Mouse (Mus musculus) spleen, adult 2 months (tissue): ENCODE data around the gene Acp7.

ENCODE experiments used
- CTCF ChIP-seq: fragments of 200-500 bp; IDR thresholded peaks from 2 replicates; pipeline ENCODE4 v1.5.1; 2011; ENCODE audit warnings: mild to moderate bottlenecking, inconsistent platforms; ENCODE audit not compliant: insufficient read depth, insufficient read length, insufficient replicate concordance; ENCODE audit errors: extremely low read depth
- POLR2A ChIP-seq: fragments of 200-500 bp; IDR thresholded peaks from 2 replicates; pipeline ENCODE4 v1.6.1; 2011; ENCODE audit warnings: low read depth, low read length, inconsistent platforms

GRCm38 (mm10) chr7:28641546-28641945 is 10.4 kb upstream of the Acp7 start:
- TF ChIP-seq CTCF = no peak
- no peak for TF ChIP-seq POLR2A
